Mouse (Mus musculus): ENCODE measurements around the gene Tmem175. TPM values are rescaled to one million over a fixed set of nuclear protein-coding genes. Genes with fewer than 3 reads are reported as not detected.
A peak's percentile ranks its signal among the peaks of the same experiment; 100 is the strongest.

The Tmem175 gene
- polyA plus RNA-seq, 1 experiment from 2014 or later, result 24.9 TPM

GRCm38 (mm10) chr5:108689091-108689490, 59.5 kb downstream of the Tmem175 start:
- H3K4me1 ChIP-seq (replicated peaks; ENCODE audit: control insufficient read depth, insufficient read depth, low read length), result peaks cover 10% of the 10 kb centered on the region
- no peaks in the 10 kb centered on the region for H3K9me3 ChIP-seq (ENCODE audit: control insufficient read depth, low read length)
- no peak for ATAC-seq
- no peak overlapping the region for H3K9ac ChIP-seq (replicated peaks; ENCODE audit: low read depth, low read length)
- H3K4me3 ChIP-seq (replicated peaks; ENCODE audit: low read length), result no peak overlapping the region
- H3K27me3 ChIP-seq (replicated peaks; ENCODE audit: control insufficient read depth, insufficient read depth, low read length), result no peaks in the 10 kb centered on the region; the same call in 1 of the 2 replicates
- H3K27ac ChIP-seq (ENCODE audit: low read length), result no peak overlapping the region
- H3K4me2 ChIP-seq (ENCODE audit: low read length), result no peak overlapping the region
- WGBS, result 65% methylated on average over 5 of the region's 5 CpGs
- H3K36me3 ChIP-seq (ENCODE audit: control insufficient read depth, insufficient read depth), result no peaks in the 10 kb centered on the region

- H3K36me3 ChIP-seq (ENCODE audit: control insufficient read depth, insufficient read depth), result no peaks in the 10 kb centered on the region
- WGBS, result 81% methylated on average over 4 of the region's 4 CpGs
- no peak overlapping the region for H3K27ac ChIP-seq (ENCODE audit: low read length)
Observed at GRCm38 (mm10) chr5:108691152-108691551, 61.6 kb downstream of the Tmem175 start.

GRCm38 (mm10) chr5:108692271-108692670, 62.7 kb downstream of the Tmem175 start, which contains the start of gene Fgfrl1:
TSS of gene Fgfrl1 (plus strand) at chr5:108692382.
- ATAC-seq, result no peak
- no peak within 1 kb of the TSS for H3K27ac ChIP-seq (ENCODE audit: low read length)
- H3K9ac ChIP-seq (replicated peaks; ENCODE audit: low read depth, low read length), result no peak within 1 kb of the TSS
- 8% methylated on average over 15 of the region's 18 CpGs for WGBS
- peak within 1 kb of the TSS; percentile 35 for H3K4me2 ChIP-seq (ENCODE audit: low read length)
- H3K4me1 ChIP-seq (replicated peaks; ENCODE audit: control insufficient read depth, insufficient read depth, low read length), result peaks cover 21% of the 10 kb centered on the region
- H3K9me3 ChIP-seq (ENCODE audit: control insufficient read depth, low read length), result no peaks in the 10 kb centered on the region
- peak within 1 kb of the TSS; percentile 12; the same call in 1 of the 2 replicates for H3K4me3 ChIP-seq (replicated peaks; ENCODE audit: low read length)
- H3K27me3 ChIP-seq (replicated peaks; ENCODE audit: control insufficient read depth, insufficient read depth, low read length), result no peaks in the 10 kb centered on the region; the same call in 1 of the 2 replicates
- H3K36me3 ChIP-seq (ENCODE audit: control insufficient read depth, insufficient read depth), result no peaks in the 10 kb centered on the region

More at GRCm38 (mm10) chr5:108691152-108691551, 61.6 kb downstream of the Tmem175 start:
- Histone ChIP-seq H3K4me2 (ENCODE audit: low read length) (no peak overlapping the region), H3K9me3 (ENCODE audit: control insufficient read depth, low read length) (no peaks in the 10 kb centered on the region), H3K4me1 (replicated peaks; ENCODE audit: control insufficient read depth, insufficient read depth, low read length) (peaks cover 20% of the 10 kb centered on the region), H3K4me3 (replicated peaks; ENCODE audit: low read length) (no peak overlapping the region), H3K27me3 (replicated peaks; ENCODE audit: control insufficient read depth, insufficient read depth, low read length) (no peaks in the 10 kb centered on the region; the same call in 1 of the 2 replicates), H3K9ac (replicated peaks; ENCODE audit: low read depth, low read length) (no peak overlapping the region)
- no peak for ATAC-seq

- H3K9ac ChIP-seq (replicated peaks; ENCODE audit: low read depth, low read length), result peak overlapping the region; percentile 60
- peak overlapping the region; percentile 68 for H3K4me3 ChIP-seq (replicated peaks; ENCODE audit: low read length)
Observed at GRCm38 (mm10) chr5:108693872-108694288, 64.3 kb downstream of the Tmem175 start.

GRCm38 (mm10) chr5:108694352-108695261, 65.0 kb downstream of the Tmem175 start:
- 1% methylated on average over 67 of the region's 99 CpGs for WGBS

More at GRCm38 (mm10) chr5:108693872-108694288, 64.3 kb downstream of the Tmem175 start:
- Histone ChIP-seq H3K4me2 (ENCODE audit: low read length) (peak overlapping the region; percentile 96), H3K27ac (ENCODE audit: low read length) (no peak overlapping the region), H3K4me1 (replicated peaks; ENCODE audit: control insufficient read depth, insufficient read depth, low read length) (peaks cover 26% of the 10 kb centered on the region), H3K36me3 (ENCODE audit: control insufficient read depth, insufficient read depth) (no peaks in the 10 kb centered on the region), H3K27me3 (replicated peaks; ENCODE audit: control insufficient read depth, insufficient read depth, low read length) (no peaks in the 10 kb centered on the region; the same call in 1 of the 2 replicates), H3K9me3 (ENCODE audit: control insufficient read depth, low read length) (no peaks in the 10 kb centered on the region)
- under 1% methylated on average over 43 of the region's 43 CpGs for WGBS
- peak; percentile 95 for ATAC-seq

GRCm38 (mm10) chr5:108695861-108696260, 66.3 kb downstream of the Tmem175 start:
- no peak overlapping the region for H3K4me2 ChIP-seq (ENCODE audit: low read length)
- H3K27ac ChIP-seq (ENCODE audit: low read length), result no peak overlapping the region
- no peaks in the 10 kb centered on the region for H3K9me3 ChIP-seq (ENCODE audit: control insufficient read depth, low read length)
- no peak for ATAC-seq
- WGBS, result 89% methylated on average over 10 of the region's 12 CpGs
- no peaks in the 10 kb centered on the region for H3K36me3 ChIP-seq (ENCODE audit: control insufficient read depth, insufficient read depth)
- no peaks in the 10 kb centered on the region; the same call in 1 of the 2 replicates for H3K27me3 ChIP-seq (replicated peaks; ENCODE audit: control insufficient read depth, insufficient read depth, low read length)
- H3K9ac ChIP-seq (replicated peaks; ENCODE audit: low read depth, low read length), result no peak overlapping the region
- H3K4me3 ChIP-seq (replicated peaks; ENCODE audit: low read length), result no peak overlapping the region
- H3K4me1 ChIP-seq (replicated peaks; ENCODE audit: control insufficient read depth, insufficient read depth, low read length), result peaks cover 26% of the 10 kb centered on the region

More at GRCm38 (mm10) chr5:108694352-108695261, 65.0 kb downstream of the Tmem175 start:
- Histone ChIP-seq H3K9ac (replicated peaks; ENCODE audit: low read depth, low read length) (peak overlapping the region; percentile 60), H3K4me3 (replicated peaks; ENCODE audit: low read length) (peak overlapping the region; percentile 68), H3K4me2 (ENCODE audit: low read length) (peak overlapping the region; percentile 96), H3K9me3 (ENCODE audit: control insufficient read depth, low read length) (no peaks in the 10 kb centered on the region), H3K36me3 (ENCODE audit: control insufficient read depth, insufficient read depth) (no peaks in the 10 kb centered on the region), H3K4me1 (replicated peaks; ENCODE audit: control insufficient read depth, insufficient read depth, low read length) (peaks cover 26% of the 10 kb centered on the region), H3K27ac (ENCODE audit: low read length) (no peak overlapping the region), H3K27me3 (replicated peaks; ENCODE audit: control insufficient read depth, insufficient read depth, low read length) (no peaks in the 10 kb centered on the region; the same call in 1 of the 2 replicates)
- peak; percentile 29 for ATAC-seq

- ATAC-seq, result no peak
- no peak overlapping the region for H3K27ac ChIP-seq (ENCODE audit: low read length)
Observed at GRCm38 (mm10) chr5:108696542-108696941, 67.0 kb downstream of the Tmem175 start.

GRCm38 (mm10) chr5:108697341-108697753, 67.8 kb downstream of the Tmem175 start:
- Histone ChIP-seq H3K9ac (replicated peaks; ENCODE audit: low read depth, low read length) (no peak overlapping the region), H3K4me3 (replicated peaks; ENCODE audit: low read length) (no peak overlapping the region), H3K27me3 (replicated peaks; ENCODE audit: control insufficient read depth, insufficient read depth, low read length) (no peaks in the 10 kb centered on the region; the same call in 1 of the 2 replicates), H3K27ac (ENCODE audit: low read length) (no peak overlapping the region), H3K4me1 (replicated peaks; ENCODE audit: control insufficient read depth, insufficient read depth, low read length) (peaks cover 23% of the 10 kb centered on the region), H3K36me3 (ENCODE audit: control insufficient read depth, insufficient read depth) (no peaks in the 10 kb centered on the region), H3K4me2 (ENCODE audit: low read length) (no peak overlapping the region), H3K9me3 (ENCODE audit: control insufficient read depth, low read length) (no peaks in the 10 kb centered on the region)
- ATAC-seq, result no peak
- WGBS, result 14% methylated on average over 4 of the region's 4 CpGs

More at GRCm38 (mm10) chr5:108696542-108696941, 67.0 kb downstream of the Tmem175 start:
- no peaks in the 10 kb centered on the region; the same call in 1 of the 2 replicates for H3K27me3 ChIP-seq (replicated peaks; ENCODE audit: control insufficient read depth, insufficient read depth, low read length)
- H3K9me3 ChIP-seq (ENCODE audit: control insufficient read depth, low read length), result no peaks in the 10 kb centered on the region
- H3K4me1 ChIP-seq (replicated peaks; ENCODE audit: control insufficient read depth, insufficient read depth, low read length), result peaks cover 26% of the 10 kb centered on the region
- H3K4me2 ChIP-seq (ENCODE audit: low read length), result no peak overlapping the region
- H3K9ac ChIP-seq (replicated peaks; ENCODE audit: low read depth, low read length), result no peak overlapping the region
- no peak overlapping the region for H3K4me3 ChIP-seq (replicated peaks; ENCODE audit: low read length)
- H3K36me3 ChIP-seq (ENCODE audit: control insufficient read depth, insufficient read depth), result no peaks in the 10 kb centered on the region
- WGBS, result 80% methylated on average over 3 of the region's 3 CpGs
